16 mouse cellular contexts compared by ENCODE assay signal in the genomic region with DNA sequence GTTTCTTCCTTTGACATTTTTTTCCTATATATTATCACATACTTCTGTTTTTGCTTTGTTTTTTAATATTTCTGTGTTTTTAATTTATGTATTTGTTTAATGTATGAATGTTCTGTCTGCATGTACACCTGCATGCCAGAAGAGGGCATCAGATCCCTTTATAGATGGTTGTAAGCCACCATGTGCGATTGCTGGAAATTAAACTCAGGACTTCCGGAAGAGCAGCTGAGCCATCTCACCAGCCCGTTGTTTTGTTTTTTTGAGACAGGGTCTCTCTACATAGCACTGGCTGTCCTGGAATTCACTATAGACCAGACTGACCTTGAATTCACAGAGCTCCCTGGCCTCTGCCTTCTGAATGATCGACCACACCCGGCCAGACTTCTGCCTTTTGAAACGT. TPM values are rescaled to one million over a fixed set of nuclear protein-coding genes. Genes with fewer than 3 reads are reported as not detected.
A peak's percentile ranks its signal among the peaks of the same experiment; 100 is the strongest.
DNase-seq lines count a peak whose midpoint lies in the region; ATAC-seq and TF ChIP-seq lines count a peak whose summit lies in the region.
"Had no signal": no experiment of that assay in that cellular context is flagged by ENCODE, and none has a peak within 500 bp of the region (broad histone marks: within the 10 kb centered on the region; RNA-seq: fewer than 3 reads in every experiment).

No protein-coding gene starts in this region.

- H3K4me3 ChIP-seq in kidney, postnatal 0 days (replicated peaks; ENCODE audit: low read depth, low read length) = no peak overlapping the region
- H3K4me3 ChIP-seq: forebrain, embryonic 12.5 days; hindbrain, embryonic 15.5 days; limb, embryonic 15.5 days had no signal

- H3K9me3 ChIP-seq in kidney, postnatal 0 days (replicated peaks; ENCODE audit: low read length) = no peaks in the 10 kb centered on the region
- H3K9me3 ChIP-seq: forebrain, embryonic 12.5 days; hindbrain, embryonic 15.5 days; limb, embryonic 15.5 days had no signal

- H3K9ac ChIP-seq in kidney, postnatal 0 days (ENCODE audit: low read depth, low read length) = no peak overlapping the region
- H3K9ac ChIP-seq: forebrain, embryonic 12.5 days; hindbrain, embryonic 15.5 days; limb, embryonic 15.5 days had no signal

- no peaks in the 10 kb centered on the region for H3K36me3 ChIP-seq in kidney, postnatal 0 days (ENCODE audit: insufficient read depth, low read length)
- H3K36me3 ChIP-seq: hindbrain, embryonic 15.5 days; limb, embryonic 15.5 days had no signal

- H3K27ac ChIP-seq in kidney, postnatal 0 days = no peak overlapping the region
- H3K27ac ChIP-seq: forebrain, embryonic 12.5 days; hindbrain, embryonic 15.5 days; limb, embryonic 15.5 days had no signal

- ATAC-seq in kidney, postnatal 0 days (replicated peaks; ENCODE audit: low FRiP score, low read depth) = no peak

- no peaks in the 10 kb centered on the region for H3K27me3 ChIP-seq in kidney, postnatal 0 days (ENCODE audit: insufficient read depth, low read length)
- H3K27me3 ChIP-seq: forebrain, embryonic 12.5 days; hindbrain, embryonic 15.5 days; limb, embryonic 15.5 days had no signal

- no peak overlapping the region for H3K4me2 ChIP-seq in kidney, postnatal 0 days (ENCODE audit: low read length)
- H3K4me2 ChIP-seq: forebrain, embryonic 12.5 days; hindbrain, embryonic 15.5 days; limb, embryonic 15.5 days had no signal

- H3K4me1 ChIP-seq in kidney, postnatal 0 days (replicated peaks; ENCODE audit: insufficient read depth, low read length) = peaks cover 10% of the 10 kb centered on the region

- peak; percentile 25 for DNase-seq in kidney, postnatal 0 days (ENCODE audit: low spot score)
- no peak for DNase-seq in kidney, postnatal 10 days
- DNase-seq in 3T3-L1 (ENCODE audit: low read depth, low spot score) (peak; percentile 15), R1 (ENCODE audit: low read depth, low spot score) (peak; percentile 84)
- peak; percentile 13 for DNase-seq in CD4-positive helper T cell, adult 2 months (ENCODE audit: low read depth, low spot score)
- DNase-seq in lung, postnatal 10 days = no peak
- DNase-seq in frontal cortex, postnatal 14 days (ENCODE audit: low spot score in 2 of 2) = no peak
- DNase-seq: adrenal gland, postnatal 14 days; cerebellum, adult 2 months; heart, postnatal 10 days; kidney, adult 9 months; right cerebral cortex, postnatal 25 days had no signal

- TF ChIP-seq CTCF in kidney, postnatal 0 days (IDR thresholded peaks at IDR 0.05; ENCODE audit: low read depth) = peak; percentile 64

- WGBS in kidney, postnatal 0 days = 77% methylated on average over 6 of the region's 6 CpGs

RNA-seq across cellular contexts. Expression of gene Psmd1, which starts 1.7 kb away (rescaled TPM):
- polyA plus RNA-seq in kidney, postnatal 0 days (2015; fragmentation: Nextera tagmentation; extraction: Ambion mirVana) = 123 and 145 TPM in 2 replicates

RNA-seq across cellular contexts. Expression of gene 2810459M11Rik, which starts 16.9 kb away (rescaled TPM):
- polyA plus RNA-seq in kidney, postnatal 0 days (2015; fragmentation: Nextera tagmentation; extraction: Ambion mirVana) = 0.70 and 0.88 TPM in 2 replicates

RNA-seq across cellular contexts. Expression of gene Spata3, which starts 45.9 kb away (rescaled TPM):
- polyA plus RNA-seq in kidney, postnatal 0 days (2015; fragmentation: Nextera tagmentation; extraction: Ambion mirVana) = 0.21 TPM in 1 of 2 replicates, not detected in the other
- polyA plus RNA-seq: forebrain, embryonic 12.5 days; limb, embryonic 15.5 days; lung, embryonic 16.5 days had no signal

RNA-seq across cellular contexts. Expression of gene Htr2b, which starts 49.2 kb away (rescaled TPM):
- 3.0 and 3.3 TPM in 2 replicates for polyA plus RNA-seq in kidney, postnatal 0 days (2015; fragmentation: Nextera tagmentation; extraction: Ambion mirVana)
- polyA plus RNA-seq: cerebellum, adult 2 months had no signal

Comparison
In these comparisons a context has a peak if more than half of its experiments do, and no peak if none do; other contexts are left out.
1. DNase-seq: peak in kidney, postnatal 0 days (single experiment), 3T3-L1 (single experiment), CD4-positive helper T cell, adult 2 months (single experiment) and R1 (single experiment); none in kidney, postnatal 10 days (single experiment), lung, postnatal 10 days (single experiment) and frontal cortex, postnatal 14 days (0 of 2).